Mouse (Mus musculus) layer of hippocampus, adult 9-10 months (tissue): ENCODE measurements at regions not wholly inside any gene's neighbourhood (a gene's known extent, or its start where the extent isn't known, plus 50 kb on each side); places are given as distances from the start of the nearest gene placed in this dataset.
A peak's percentile ranks its signal among the peaks of the same experiment; 100 is the strongest.

Experiments used
- DNase-seq: peaks from one replicate; pipeline ENCODE4 v3.0.0; 2022; ENCODE audit warnings: low spot score

DNA sequence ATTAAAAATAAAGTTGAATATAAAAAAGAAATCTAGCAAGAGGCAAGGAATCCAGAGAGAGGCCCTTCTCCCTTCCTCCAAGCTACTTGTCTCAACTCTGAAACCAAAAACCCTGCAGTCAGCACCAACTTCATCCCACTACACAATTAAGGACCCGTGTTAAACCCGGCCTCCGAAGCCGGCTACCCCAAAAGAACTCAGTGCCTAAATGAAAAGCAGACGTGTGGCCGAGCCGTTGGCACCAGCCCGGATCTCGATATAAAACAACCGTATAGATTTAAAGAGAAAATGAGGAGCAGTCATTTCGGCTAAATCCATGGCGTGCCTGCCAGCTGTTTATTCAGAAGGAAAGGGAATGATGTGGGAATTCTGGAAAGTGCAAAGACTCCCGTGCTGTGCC lies 384.7 kb upstream of the Dynlrb2 start:
- no peak for DNase-seq

DNA sequence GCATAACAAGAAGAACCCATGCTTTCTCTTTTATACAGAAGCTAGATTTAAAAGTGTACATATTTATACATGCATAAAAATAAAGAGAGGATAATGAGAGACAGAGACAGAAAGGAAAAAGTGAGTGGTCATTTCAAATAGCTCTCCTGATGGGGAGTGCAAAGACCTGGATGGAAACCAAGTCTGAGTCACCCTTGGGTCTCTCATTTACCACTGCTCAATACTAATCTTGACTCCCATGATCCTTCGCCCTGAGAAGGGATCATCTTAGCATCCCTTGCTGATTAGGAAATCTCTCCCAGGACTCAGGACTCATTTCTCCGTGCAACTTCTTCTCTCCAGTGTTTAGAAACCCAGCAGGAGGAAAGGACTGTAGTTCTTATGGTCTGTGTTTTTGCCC lies 386.9 kb upstream of the Dynlrb2 start:
- DNase-seq: no peak

DNA sequence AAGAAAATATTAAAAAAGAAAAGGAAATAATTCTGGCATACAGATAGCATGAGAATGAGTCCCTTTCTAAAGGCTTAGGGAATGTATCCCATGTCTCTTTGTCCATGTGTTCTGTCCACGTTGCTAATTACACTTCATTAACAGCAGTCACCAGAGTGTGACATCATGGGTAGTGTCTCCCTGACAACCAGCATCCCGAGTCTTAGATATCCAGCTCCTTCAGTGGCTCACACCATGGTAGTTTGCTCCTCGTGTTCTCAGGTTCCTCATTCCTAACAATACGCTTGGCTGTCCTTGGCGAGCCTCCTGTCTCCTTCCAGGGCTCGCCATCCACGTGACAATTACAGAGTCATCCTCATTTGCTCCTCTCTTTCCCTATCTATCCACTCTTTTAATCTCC lies 388.1 kb upstream of the Dynlrb2 start:
- DNase-seq: no peak

DNA sequence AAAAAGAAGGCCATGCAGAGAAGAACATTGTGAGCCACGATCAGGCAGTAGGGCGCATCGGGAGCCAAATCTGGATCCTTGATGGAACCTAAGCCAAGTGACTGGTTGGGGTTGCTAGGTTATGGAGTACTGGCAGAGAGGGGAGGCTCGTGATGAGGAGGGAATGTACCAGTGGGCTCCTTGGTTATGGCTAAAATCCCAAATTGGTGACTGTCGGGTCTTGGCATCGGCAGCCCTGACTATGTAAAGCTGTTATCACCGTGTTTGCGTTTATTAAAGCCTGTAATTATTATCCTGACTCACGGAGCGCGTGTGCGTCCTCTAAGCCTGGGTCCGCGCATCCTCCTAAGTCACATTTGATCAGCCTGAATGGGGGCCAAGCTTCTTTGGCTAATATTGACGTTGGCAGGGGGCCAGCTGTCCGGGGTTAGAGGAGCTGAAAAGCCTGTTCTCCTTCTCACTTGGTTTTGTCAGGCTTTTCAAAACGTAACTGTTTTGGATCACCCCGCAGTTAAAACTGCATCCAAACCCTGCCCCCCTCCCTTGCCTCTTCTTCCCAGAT lies 388.9 kb upstream of the Dynlrb2 start:
- DNase-seq: peak; percentile 26

DNA sequence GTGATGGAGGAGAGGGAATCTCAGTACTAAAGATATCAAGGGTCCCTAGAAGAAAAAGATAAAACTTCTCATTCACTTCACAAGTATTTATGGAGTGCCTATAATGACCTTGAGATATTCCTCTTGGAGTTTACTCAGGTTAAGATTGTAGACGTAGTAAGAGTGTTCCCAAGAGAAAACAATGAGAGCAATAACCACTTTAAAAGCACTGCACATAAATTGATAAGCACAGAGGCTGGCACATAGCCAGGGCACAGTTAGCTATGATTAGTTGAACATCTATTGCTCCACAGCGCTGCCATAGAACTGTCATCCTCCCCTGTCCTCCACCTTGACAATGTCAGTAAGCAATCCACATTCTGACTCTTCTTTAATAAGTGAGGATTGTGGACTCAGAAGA lies 389.8 kb upstream of the Dynlrb2 start:
- DNase-seq: no peak

DNA sequence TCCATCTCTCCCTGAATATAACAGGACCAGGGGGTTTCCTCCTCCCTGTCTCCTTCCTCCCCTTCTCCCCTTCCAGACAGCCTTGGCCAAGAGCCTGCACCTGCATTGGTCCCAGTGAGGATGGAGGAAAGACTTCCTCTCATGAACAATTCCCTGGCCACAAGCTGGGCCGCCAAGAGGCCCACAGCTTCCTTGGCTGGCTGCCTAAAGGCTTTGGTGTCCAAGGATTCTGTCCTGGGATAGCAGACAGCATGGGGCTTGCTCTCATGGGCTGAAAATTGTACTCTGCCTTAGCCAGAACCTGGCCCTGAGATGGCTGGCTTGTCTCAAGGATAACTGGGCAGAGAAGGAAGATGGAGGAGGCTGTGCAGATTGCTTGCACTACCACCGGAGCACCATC lies 390.3 kb upstream of the Dynlrb2 start:
- no peak for DNase-seq

DNA sequence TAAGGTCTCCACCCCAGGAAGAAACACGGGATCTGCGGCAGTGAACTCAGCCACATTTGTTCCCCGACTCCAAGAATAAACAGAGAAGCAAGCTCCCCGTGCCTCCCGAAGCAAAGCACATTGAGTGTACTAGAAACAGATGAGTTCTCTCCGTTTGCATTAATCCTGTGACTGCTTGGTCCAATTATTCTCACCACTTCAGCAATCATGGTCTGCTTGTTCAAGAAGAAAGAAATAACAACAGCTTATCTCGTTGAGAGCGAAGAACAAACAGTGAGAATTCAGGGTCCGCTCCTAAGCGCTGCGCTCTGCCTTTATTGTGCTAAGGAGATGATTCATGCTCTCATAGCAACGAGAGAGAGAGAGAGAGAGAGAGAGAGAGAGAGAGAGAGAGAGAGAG lies 393.6 kb upstream of the Dynlrb2 start:
- peak; percentile 16 for DNase-seq

DNA sequence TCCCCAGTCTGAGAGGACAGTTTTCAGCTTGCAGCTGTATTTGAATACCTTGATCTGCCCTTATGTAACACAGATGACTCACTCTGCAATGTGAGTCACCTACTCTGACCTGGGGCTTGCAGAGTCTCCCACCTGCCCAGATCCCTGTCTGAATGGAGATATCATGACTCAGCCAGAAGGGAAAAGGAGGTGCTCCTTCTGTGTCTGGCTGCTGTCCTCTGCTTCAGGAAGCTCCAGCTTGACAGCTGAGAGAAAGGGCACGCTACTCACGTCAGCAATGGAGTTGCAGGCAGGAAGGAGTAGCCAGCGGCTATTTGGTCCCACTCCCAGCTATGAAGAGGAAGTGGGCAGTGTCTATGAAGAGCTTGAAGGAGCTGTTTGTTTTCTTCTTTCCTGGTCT lies 389.1 kb upstream of the Maf start:
- DNase-seq: no peak

DNA sequence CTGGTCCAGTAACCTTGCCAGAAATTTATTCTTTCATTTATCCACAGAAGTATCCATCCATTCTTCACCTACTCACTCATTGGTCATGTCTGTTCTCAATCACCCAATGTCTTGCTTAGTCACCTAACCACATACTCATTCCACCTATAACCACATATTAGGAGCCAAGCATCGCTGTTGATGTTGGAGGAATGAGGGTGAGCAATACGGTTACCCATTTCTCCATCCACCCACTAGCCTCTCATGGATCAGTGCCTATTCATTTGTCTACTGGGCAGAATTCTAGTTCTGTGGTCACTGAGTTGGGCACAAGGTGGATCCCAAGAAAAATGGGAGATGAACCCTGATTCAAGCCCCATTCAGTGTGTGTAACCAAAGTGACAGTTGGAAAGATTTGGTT lies 375.6 kb upstream of the Maf start:
- DNase-seq: no peak

DNA sequence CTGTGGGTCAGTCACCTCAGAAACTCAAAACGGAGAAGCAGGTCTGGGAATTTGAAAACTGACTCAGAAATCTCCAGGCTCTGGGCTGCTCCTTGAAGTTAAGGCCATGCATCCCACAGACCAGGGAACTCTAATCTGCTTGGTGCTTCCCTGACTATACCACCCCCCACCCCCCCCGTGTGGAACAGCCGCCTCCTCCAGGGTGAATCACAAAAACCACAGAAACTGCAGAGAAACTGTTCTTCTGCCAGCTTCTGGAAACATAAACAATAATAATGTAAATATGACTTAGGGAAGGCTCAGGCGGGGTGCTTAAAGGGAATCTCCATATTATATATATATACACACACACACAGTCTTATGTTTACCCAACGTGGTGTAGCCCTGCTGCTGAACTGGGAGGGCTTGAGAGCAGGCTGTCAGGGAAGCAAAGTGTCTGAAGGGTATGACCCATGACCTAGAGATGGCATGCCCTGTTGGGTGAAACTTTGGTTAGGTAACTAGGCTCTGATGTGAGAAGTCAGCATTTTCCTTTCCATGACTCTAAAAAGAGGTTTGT lies 371.3 kb upstream of the Maf start:
- DNase-seq: no peak

DNA sequence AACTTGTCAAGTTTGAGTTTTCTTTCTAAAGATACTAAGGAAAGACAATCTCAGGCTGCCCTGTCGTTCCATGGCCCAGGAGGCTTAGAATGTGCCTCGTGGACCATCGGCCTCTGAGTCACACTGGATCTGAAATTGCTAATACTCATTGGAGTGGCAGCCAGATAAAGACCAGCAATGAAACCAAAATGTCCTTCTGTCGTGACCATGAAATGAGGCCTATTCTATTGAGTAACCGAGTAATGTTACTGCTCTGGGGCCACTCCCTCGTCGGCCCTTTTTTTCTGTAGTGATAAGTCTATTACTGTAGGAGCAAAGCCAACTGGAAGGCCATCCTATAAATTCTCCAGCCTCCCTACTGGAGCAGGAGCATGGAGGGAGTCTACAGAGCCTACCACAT lies 363.9 kb upstream of the Maf start:
- no peak for DNase-seq

DNA sequence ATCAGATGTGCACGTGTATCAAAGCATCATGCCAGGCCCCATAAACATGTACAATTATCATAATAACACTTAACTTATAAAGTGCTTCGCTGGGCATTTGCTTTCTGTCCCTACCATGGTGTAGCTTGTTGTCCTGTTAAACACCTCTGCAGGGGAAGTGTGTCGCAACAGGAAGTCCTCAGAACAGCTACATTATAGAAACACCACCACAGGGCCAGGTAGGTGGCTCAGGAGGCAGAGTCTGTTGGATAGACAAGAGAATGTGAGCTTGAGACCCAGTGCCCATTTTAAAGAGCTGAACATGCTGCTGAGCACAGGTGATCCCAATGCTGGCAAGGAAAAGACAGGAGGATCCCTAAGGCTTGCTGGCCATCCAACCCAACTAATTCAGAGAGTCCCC lies 361.9 kb upstream of the Maf start:
- no peak for DNase-seq

DNA sequence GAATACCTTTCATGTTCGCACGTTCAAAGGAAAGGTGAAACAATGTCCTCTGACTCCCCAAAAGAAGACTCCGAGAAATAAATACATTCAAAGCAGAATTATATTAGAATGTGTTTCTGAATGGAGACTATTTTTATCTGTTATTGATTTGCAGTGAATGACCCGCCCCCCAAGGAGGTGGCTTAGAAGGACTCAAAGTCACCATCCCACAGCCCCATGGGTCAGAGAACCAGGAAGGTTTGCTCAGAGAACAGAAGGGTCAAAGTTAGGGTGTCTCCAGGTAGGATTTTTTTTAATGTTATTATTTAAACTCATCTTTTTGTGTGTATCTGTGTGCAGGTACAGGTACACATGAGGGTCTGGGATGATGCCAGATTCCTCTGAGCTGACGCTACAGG lies 360.4 kb upstream of the Maf start:
- DNase-seq: no peak

DNA sequence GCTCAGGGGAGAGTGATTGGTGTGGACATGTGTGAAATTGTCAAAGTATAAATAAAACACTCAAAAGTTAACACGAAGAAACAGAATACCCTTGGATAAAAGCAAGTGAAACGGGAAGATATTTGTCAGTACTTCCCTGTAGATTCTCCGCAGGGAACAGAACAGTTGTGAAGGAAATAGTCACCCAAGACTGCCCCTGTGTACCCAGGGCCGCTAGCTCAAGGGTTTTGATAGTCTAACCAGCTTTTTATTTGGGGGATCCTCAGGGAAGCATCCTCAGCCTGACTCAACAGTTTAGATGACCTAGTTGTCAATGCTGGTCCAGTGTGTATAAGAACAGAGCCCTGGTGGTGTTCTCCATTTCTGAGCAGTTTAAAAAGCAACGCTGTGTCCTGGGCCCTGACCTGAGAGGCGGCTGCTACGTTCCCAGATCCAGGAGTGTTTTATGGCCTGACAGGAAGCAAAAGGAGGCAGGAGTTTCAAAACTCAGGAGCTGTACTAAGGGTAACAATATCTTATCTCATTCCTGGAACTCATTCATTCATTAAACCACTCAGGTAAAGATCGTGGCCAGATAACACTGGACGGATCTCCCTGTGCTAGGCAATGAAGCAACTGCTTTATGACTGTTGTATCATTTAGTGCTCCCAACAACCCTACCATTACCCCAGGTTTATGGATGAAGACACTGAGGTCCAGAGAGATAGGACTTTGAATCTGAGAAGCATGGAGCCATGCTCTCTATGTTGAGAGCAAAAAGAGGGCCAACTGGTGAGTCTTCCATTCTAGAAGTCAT lies 359.8 kb upstream of the Maf start:
- DNase-seq: no peak

DNA sequence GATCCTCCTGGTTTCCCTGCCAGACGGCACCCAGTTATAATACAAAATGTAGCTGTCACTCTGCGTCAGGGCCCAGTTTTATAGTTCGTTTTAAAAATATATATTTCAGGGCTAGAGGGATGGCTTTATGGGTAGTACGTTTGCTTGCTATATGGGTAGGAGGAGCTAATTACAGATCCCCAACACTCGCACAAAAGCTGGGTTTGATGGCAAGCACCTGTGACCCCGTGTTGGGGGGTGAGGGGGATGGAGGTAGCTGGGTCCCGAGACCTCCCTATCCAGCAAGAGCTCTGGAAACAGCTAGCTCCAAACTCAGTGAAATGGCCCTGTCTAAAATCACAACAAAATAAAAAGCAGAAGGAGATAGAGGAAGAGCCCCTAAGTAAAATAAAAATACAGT lies 358.3 kb upstream of the Maf start:
- no peak for DNase-seq

DNA sequence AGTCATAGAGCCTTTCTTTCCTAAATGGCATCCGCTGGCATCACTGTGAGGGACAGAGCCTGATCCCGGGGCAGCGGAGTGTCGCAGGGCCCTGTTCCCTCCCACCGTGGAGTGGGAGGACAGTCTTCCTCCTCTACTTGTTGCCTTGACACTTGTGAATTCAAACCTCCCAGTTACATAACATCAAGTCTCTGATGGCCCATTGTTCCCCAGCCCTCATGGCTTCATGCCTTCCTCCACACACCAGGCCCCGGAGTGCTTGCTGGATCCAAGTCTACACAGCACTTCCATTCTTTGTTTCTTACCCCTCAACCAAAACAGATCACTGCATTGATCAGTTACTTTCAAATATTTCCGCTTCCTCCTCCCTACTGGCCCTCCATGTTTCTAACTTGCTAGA lies 357.7 kb upstream of the Maf start:
- no peak for DNase-seq

DNA sequence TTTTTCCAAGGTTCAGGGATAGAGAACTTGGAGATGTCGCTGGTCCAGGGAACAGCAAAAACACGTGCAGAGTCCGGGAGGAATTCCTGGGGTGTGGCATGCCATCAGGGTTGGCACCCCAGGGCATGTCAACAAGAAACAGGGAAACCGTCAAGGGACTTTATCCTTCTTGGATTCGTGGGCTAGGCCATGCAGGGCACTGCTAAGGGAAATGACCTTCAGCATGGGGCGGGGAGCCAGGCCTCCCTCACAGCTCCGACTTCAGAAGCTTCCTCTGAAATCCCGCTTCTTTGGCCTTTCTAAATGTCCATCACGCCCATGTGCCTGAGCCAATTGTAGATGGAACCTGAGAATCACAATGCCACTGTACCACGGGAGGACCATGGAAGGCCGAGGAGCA lies 357.0 kb upstream of the Maf start:
- no peak for DNase-seq

DNA sequence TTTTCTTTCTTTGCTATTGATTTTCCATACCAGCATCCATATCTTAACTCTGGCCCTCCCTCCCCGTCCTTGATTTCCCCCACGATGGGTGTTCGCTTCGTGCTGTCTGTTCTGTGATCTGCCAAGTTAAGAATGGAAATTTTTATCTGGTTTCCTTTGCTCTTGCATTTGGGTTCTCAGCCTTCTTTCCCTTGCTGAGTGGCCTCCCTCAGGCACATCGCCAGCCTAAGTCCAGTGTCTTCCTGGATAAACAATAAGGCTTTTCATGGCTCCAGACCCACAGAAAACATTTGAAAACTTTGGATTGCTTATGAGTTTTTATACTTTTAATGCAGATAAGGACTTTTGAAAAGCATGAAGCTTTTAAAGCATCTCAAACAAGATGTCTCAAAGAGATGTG lies 355.9 kb upstream of the Maf start:
- no peak for DNase-seq

DNA sequence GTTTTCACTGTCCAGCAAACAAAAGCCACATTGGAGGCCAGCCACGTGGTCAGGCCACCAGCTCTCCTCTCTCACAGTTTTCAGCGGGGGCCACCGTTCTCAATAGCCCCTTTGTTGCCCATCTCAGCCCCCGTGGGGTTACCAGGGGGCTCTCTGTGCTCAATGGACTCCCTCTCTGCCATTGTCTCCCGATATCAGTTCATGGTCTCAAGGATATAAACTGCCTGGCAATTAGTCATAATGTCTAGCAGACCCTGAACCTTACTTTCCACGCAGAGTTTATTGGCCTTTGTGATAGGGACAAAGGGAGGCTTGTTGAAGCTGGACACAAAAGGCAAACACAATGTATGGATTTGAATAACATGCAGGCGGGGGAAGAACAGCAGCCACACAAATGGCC lies 345.9 kb upstream of the Maf start:
- DNase-seq: peak; percentile 9

DNA sequence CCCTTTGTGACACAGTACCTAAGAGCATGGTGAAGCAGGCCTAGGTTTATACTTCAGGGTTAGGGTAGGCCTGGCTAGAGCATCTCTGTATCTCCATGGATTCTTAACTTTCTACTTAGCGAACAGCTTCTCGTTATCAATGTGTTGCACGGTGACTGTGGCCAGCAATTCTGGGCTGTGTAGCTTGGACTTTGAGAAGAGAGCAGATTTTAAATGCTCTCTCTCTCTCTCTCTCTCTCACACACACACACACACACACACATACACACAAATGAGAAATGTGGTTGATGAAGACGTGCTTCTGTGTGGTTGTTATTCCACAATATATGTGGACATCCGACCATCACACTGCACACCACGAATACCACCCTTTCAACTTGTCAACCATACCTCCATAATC lies 345.4 kb upstream of the Maf start:
- DNase-seq: no peak

DNA sequence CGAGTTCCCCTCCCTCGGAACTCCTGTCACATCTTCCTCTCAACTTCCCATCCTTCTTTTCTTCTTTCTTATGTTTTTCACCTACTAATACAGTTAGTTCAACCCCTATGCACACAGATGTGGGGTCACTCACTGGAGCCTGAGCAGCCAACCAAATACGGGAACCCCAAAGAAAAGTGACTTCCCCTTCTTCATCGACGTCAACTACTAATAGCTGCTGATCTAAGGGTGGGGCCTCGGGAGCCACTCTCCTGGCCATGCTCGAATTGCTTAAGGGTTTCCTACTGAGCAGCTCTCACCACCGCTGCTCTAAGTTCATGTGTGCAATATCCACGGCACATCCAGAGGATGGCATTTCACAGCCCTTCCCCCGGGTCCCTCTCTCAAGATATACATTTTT lies 340.9 kb upstream of the Maf start:
- no peak for DNase-seq

DNA sequence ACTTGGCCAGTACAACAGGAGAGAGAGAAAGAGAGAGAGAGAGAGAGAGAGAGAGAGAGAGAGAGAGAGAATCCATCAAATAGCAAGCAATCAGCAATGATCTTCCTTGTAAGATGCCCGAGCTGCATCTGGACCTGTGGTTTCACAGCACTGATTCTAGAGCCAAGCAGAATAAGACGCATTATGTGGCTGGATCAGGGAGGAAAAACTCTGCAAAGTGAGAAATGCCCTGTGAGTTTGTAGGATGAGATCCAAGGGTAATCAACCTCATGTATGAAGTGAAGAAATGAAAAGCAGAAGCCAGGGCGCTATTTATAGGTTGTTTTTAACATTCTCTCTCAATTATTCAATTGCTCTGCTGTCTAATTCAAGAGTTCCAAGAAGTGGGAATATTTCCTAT lies 339.3 kb upstream of the Maf start:
- no peak for DNase-seq

DNA sequence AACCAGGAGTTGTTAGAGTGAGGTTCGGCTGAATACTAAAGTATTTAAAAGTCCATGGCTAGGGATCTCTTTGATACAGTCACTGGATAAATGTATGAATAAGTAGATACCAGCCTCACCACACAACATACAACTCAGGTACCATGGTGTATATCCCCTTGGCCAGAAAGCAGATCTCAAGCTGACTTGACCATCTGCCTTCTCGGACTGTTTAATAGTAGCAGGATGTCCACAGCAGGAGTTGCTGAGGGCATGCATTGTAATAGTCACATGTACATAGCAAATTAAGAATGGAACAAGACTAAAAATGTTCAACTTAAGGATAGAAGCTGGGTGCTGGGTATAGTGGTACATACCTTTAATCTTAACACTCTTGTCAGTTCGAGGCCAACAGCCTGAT lies 337.9 kb upstream of the Maf start:
- no peak for DNase-seq

DNA sequence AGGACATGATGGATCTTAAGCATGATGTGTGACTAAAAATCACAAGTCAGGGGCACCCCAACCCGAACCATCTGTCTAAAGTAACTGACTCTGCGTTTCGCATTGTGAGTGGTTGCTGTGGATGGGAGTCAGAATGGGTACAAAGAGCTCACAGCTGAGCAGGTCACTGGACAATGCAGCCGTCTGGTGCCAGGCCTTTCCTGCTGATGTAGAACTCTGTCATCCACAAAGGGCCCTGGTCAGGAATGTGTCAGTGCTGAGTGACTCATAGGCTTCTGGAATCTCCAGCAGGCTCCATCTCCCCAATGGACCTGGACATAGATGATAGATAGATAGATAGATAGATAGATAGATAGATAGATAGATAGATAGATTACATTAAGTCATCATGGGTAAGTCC lies 335.8 kb upstream of the Maf start:
- no peak for DNase-seq
